Mouse (Mus musculus): ENCODE measurements around the gene Ncor2.

DNA sequence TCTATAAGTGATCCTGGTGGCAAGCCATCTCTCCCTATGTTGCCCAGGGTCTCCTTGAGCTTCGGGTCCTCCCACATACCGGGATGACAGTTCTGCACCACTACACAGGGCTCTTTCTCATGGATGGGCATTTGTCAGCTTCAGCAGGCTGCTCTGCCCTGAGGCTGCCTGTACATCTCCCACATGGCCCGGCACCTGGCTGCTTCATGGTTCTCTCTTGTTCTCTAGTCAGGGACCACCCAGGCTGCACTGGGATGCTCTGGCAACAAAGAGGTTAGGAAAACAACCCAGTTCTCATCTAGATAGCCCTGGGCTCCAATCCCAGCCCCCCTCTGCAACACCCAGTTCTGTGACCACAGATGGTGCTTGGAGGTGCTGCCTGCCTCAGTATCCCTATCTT is 68.3 kb downstream of the Ncor2 start:
- TF ChIP-seq GATA1 (IDR thresholded peaks at IDR 0.05; ENCODE audit: low read length) (no peak), TAL1 (IDR thresholded peaks at IDR 0.05; ENCODE audit: low read length) (no peak)
